Mouse (Mus musculus) B cell, adult (primary cell): ENCODE measurements around the gene Nemf. TPM values are rescaled to one million over a fixed set of nuclear protein-coding genes. Genes with fewer than 3 reads are reported as not detected.

Source experiments
- total RNA-seq: library from RNA; stranded (reverse); gene quantifications from 4 replicates; pipeline ENCODE4 v1.2.4, GENCODE M21; 2023; ENCODE audit not compliant: inconsistent age

Gene Nemf
- 98.0 to 114 TPM (median 108 TPM) in 4 replicates for total RNA-seq

GRCm38 (mm10) chr12:69356546-69357299 is at the start of gene Nemf:
TSS of gene Nemf (minus strand) at chr12:69357165.

GRCm38 (mm10) chr12:69371854-69372671 is 15.1 kb upstream of the Nemf start, which contains the start of the genes Arf6 and Gm9887:
TSS of gene Arf6 (plus strand) at chr12:69372150.
TSS of gene Gm9887 (minus strand) at chr12:69372458.

GRCm38 (mm10) chr12:69296511-69297410 is 60.2 kb downstream of the Nemf start, which contains the start of gene Klhdc2:
TSS of gene Klhdc2 (plus strand) at chr12:69296681.

Other genes with a start within 250 kb of the Nemf start
- 4,189 to 5,045 TPM (median 4,957 TPM) in 4 replicates for gene Rps29, start 198.0 kb downstream of the Nemf start, total RNA-seq
- 0.58 to 1.3 TPM in 2 of 4 replicates, not detected in the others for gene Lrr1, start 188.4 kb downstream of the Nemf start, total RNA-seq
- 370 to 438 TPM (median 388 TPM) in 4 replicates for gene Rpl36al, start 173.1 kb downstream of the Nemf start, total RNA-seq
- gene Mgat2, start 173.0 kb downstream of the Nemf start, total RNA-seq = 27.3 to 33.1 TPM (median 28.4 TPM) in 4 replicates
- gene Gm49383, start 160.1 kb downstream of the Nemf start, total RNA-seq = 5.1 to 7.4 TPM (median 6.6 TPM) in 4 replicates
- 1.8 to 3.4 TPM (median 2.1 TPM) in 4 replicates for gene Dnaaf2, start 158.7 kb downstream of the Nemf start, total RNA-seq
- 4.1 to 6.0 TPM (median 4.4 TPM) in 4 replicates for gene Gm49384, start 152.9 kb downstream of the Nemf start, total RNA-seq
- 2.7 to 4.6 TPM (median 2.8 TPM) in 4 replicates for gene Pole2, start 129.0 kb downstream of the Nemf start, total RNA-seq
- 5.1 to 7.8 TPM (median 6.9 TPM) in 4 replicates for gene Klhdc1, start 116.0 kb downstream of the Nemf start, total RNA-seq
- 20.3 to 24.2 TPM (median 22.8 TPM) in 4 replicates for gene Klhdc2, start 60.5 kb downstream of the Nemf start, total RNA-seq
- 329 to 368 TPM (median 334 TPM) in 4 replicates for gene Arf6, start 15.0 kb upstream of the Nemf start, total RNA-seq
- gene Gm9887, start 15.3 kb upstream of the Nemf start, total RNA-seq = 5.2 to 8.4 TPM (median 6.7 TPM) in 4 replicates
- gene Vcpkmt, start 225.9 kb upstream of the Nemf start, total RNA-seq = 13.1 to 18.3 TPM (median 16.2 TPM) in 4 replicates